Mouse (Mus musculus) erythroid progenitor cell, adult 5-6 weeks (primary cell): Measurements from ENCODE around the gene Trpc4. TPM values are rescaled to one million over a fixed set of nuclear protein-coding genes. Genes with fewer than 3 reads are reported as not detected.

ENCODE experiments used
- ATAC-seq: replicated peaks from 2 replicates; pipeline ENCODE4 v1.8.0; 2016; ENCODE audit warnings: moderate number of reproducible peaks, mild to moderate bottlenecking, moderate TSS enrichment, inconsistent platforms; ENCODE audit not compliant: poor library complexity, low FRiP score, severe bottlenecking
- total RNA-seq, 2 experiments: library from RNA; stranded (forward) in 1 of 2; stranded (reverse) in 1 of 2; fragments of 150-400 nt in 1 of 2; fragments of 186-747, 209-891 nt in 1 of 2; gene quantifications; 2 replicates each; pipeline versions ENCODE4 v1.2.3 to v1.2.4; 2015 to 2017; ENCODE audit warnings: low replicate concordance in 2 of 2

The Trpc4 gene
- total RNA-seq, 2 experiments from 2014 or later, result not detected

DNA sequence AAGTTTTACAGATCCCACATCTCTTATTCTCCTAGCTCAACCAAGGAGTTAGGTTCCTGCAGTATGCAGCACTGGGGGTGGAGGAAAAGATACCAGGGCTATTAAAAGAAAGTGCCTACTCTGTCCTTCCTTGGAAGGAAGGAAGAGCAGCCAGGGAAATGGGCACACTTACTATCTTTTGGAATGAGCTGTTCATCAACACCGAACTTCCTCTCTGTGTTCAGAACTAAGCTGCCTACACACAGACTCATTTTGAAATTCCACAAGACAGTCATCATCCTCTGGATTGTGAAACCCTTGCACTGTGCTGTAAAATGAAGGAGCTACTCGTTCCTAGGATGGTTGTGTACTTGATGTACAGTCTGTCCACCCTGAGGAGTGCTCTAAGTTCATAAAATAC is 90.6 kb downstream of the Trpc4 start:
- ATAC-seq, result no peak

DNA sequence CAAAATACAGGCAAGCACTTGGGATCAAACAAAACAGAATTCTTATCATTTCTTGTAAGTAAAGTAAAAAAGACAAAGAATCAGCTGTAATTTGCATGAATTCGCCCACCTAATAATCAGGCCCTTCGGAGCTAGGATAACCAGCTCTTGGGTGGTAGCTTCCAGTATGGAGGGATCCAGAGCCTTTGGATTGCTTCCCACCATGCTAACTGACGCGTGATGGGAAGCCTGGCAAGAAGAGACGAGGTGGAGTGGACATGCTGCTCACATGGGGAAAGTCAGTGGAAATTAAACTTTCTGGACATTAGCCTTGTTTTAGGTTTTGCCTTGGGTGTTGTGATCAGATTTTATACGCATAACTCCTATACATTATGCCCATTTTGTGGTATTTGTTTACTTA is 93.5 kb downstream of the Trpc4 start:
- ATAC-seq, result no peak

DNA sequence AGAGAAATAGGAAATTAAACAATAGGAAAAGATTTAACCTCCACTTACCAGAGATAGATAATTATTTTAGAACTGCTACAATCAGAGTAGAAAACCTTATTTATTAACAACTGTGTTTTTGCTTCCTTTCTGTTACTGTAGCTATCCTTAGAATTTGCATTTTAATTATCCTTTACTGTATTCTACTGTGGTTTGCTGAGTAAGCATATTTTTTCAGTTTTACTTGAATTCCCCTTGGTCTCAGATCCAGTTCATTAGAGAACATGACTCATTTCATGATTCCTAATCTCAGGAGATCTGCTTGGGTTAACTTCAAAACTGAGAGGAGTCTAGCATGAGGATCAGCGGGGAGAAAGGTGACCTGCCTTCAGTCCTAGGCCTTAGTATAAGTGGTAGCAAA is 111.1 kb downstream of the Trpc4 start:
- no peak for ATAC-seq

GRCm38 (mm10) chr3:54269180-54269579 is 113.3 kb downstream of the Trpc4 start:
- ATAC-seq, result no peak

- ATAC-seq, result no peak
These were observed 118.8 kb downstream of the Trpc4 start for GRCm38 (mm10) chr3:54274651-54275050.

GRCm38 (mm10) chr3:54289731-54290130 is 133.9 kb downstream of the Trpc4 start:
- ATAC-seq, result no peak

DNA sequence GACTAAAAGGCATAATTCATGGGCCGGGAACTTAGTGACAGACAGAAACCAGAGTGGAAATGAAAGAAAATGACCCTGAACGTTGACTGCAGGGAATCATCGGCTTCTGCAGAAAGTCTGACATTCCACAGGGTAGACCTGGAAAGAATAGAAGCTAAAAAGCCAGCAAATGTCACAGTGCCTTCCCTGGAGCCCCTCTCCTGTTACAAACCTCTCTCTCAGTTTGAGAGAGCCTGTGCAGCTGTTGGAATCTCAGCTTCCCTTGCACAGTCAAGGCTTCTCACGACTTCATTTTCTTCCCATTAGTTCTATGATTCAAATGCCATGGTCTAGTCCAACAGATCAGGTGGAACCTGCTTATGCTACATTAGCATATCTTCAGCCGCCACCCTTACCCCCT is 154.8 kb downstream of the Trpc4 start:
- no peak for ATAC-seq

- ATAC-seq, result no peak
These were observed 158.2 kb downstream of the Trpc4 start for GRCm38 (mm10) chr3:54314055-54314454.

GRCm38 (mm10) chr3:54352891-54353652 is 197.2 kb downstream of the Trpc4 start:
- no peak for ATAC-seq

GRCm38 (mm10) chr3:54357561-54357960 is 201.7 kb downstream of the Trpc4 start:
- ATAC-seq, result no peak

- no peak for ATAC-seq
These were observed 202.8 kb downstream of the Trpc4 start for GRCm38 (mm10) chr3:54358463-54359189.

- ATAC-seq, result no peak
These were observed 205.1 kb downstream of the Trpc4 start, which contains the start of gene Postn for GRCm38 (mm10) chr3:54360897-54361296. TSS of gene Postn (plus strand) at chr3:54361109.

DNA sequence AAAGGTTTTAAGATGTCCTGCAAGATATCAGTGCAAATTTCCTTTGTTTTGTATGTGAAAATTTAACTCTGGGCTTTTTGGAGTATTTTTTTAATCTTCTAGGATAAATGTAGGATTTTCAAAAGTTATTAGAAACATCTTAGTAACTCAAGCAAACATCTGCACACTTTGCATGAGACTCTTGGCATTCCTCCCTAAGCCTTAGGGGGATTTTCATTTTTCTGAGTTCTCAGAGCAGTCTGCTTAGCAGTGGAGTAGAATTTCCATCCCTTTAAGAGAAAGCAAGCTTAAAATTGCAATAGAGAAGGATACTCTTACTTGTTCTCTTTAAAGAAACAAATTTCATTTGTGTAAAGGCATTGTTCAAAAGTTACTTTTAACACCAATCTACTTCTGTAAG is 205.8 kb downstream of the Trpc4 start:
- no peak for ATAC-seq

Other genes with a start within 250 kb of the Trpc4 start
- gene Postn, start 205.1 kb downstream of the Trpc4 start, total RNA-seq (2015; ENCODE audit: low replicate concordance), result not detected in 2 replicates
- not detected in 2 replicates for gene Postn, start 205.1 kb downstream of the Trpc4 start, total RNA-seq (2017; ENCODE audit: low replicate concordance)